ENCODE assay signal across 9 mouse cellular contexts in the genomic region with DNA sequence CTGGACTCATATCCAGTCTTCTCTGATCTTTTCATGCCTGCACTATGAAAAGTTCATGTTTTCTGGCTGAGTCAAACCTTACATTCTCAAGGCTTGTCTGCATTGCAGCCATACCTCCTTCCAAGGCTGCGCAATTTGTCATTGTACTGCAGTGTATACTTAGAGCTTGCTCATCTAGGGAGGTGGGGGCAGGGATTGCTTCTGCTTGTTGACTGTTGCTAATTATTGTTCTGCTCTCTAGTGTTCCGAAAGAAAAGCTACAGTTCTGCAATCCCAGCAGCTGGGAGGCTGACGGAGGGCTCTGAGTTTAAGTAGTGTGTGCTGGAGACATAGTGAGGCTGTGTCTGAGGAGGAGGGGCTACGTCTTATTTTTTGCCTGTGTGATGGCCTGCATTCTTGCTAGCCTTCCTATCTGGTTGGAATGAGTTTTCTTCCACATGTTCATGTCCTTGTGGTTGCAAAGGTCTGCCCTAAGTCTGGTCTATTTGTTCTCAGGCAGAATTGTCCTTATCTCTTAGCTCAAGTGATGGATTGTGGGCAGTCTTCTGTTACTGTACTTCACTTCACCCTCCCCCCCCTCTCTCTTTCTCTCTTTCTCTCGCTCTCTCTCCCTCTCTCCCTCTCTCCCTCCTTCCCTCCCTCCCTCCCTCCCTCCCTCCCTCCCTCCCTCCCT.
A peak's percentile ranks its signal among the peaks of the same experiment; 100 is the strongest.
DNase-seq lines count a peak whose midpoint lies in the region; ATAC-seq and TF ChIP-seq lines count a peak whose summit lies in the region.
"Had no signal": no experiment of that assay in that cellular context is flagged by ENCODE, and none has a peak within 500 bp of the region (broad histone marks: within the 10 kb centered on the region; RNA-seq: fewer than 3 reads in every experiment).

No protein-coding gene starts in this region.

- H3K4me2 ChIP-seq in intestine, embryonic 16.5 days (ENCODE audit: low read depth, low read length): no peak overlapping the region

- no peak overlapping the region for H3K4me3 ChIP-seq in kidney, adult 2 months (ENCODE audit: insufficient read depth, low read depth, low read length)
- H3K4me3 ChIP-seq in testis, adult 2 months (ENCODE audit: control insufficient read depth, low read depth, low read length): no peak overlapping the region
- H3K4me3 ChIP-seq in intestine, embryonic 16.5 days (ENCODE audit: low read length): no peak overlapping the region
- no peak overlapping the region for H3K4me3 ChIP-seq in thymus, adult 2 months (ENCODE audit: control insufficient read depth, insufficient read depth, low read length)
- H3K4me3 ChIP-seq: megakaryocyte, embryonic 14.5 days had no signal

- no peaks in the 10 kb centered on the region for H3K36me3 ChIP-seq in kidney, adult 2 months (ENCODE audit: control insufficient read depth, insufficient read depth, low read length)
- H3K36me3 ChIP-seq in testis, adult 2 months (ENCODE audit: control insufficient read depth, insufficient read depth, low read length): no peaks in the 10 kb centered on the region
- peaks cover 2% of the 10 kb centered on the region; the same call in 1 of the 2 replicates for H3K36me3 ChIP-seq in intestine, embryonic 16.5 days (ENCODE audit: control insufficient read depth, insufficient read depth, low read length)
- no peaks in the 10 kb centered on the region for H3K36me3 ChIP-seq in thymus, adult 2 months (ENCODE audit: control insufficient read depth, insufficient read depth, low read length)

- no peaks in the 10 kb centered on the region for H3K27me3 ChIP-seq in kidney, adult 2 months (replicated peaks; ENCODE audit: control insufficient read depth, insufficient read depth, low read length)
- H3K27me3 ChIP-seq in testis, adult 2 months (ENCODE audit: control insufficient read depth, insufficient read depth, low read length): no peaks in the 10 kb centered on the region
- H3K27me3 ChIP-seq in intestine, embryonic 16.5 days (replicated peaks; ENCODE audit: control insufficient read depth, insufficient read depth, low read length): no peaks in the 10 kb centered on the region
- no peaks in the 10 kb centered on the region for H3K27me3 ChIP-seq in thymus, adult 2 months (ENCODE audit: control insufficient read depth, insufficient read depth, low read length)
- H3K27me3 ChIP-seq: megakaryocyte, embryonic 14.5 days had no signal

- peak; percentile 72 for ATAC-seq in intestine, embryonic 16.5 days

- no peak for TF ChIP-seq CTCF in kidney, adult 2 months (conservative IDR thresholded peaks at IDR 0.05; ENCODE audit: insufficient read depth, insufficient read length, low read depth, low read length)
- no peak for TF ChIP-seq CTCF in testis, adult 2 months (IDR thresholded peaks at IDR 0.05; ENCODE audit: control insufficient read depth, insufficient read depth, insufficient replicate concordance, low read depth, low read length)
- TF ChIP-seq CTCF in thymus, adult 2 months (IDR thresholded peaks at IDR 0.05; ENCODE audit: borderline replicate concordance, control insufficient read depth, extremely low read depth, insufficient read depth, low read length, poor library complexity): no peak

- no peak overlapping the region for H3K9ac ChIP-seq in intestine, embryonic 16.5 days (ENCODE audit: low read depth, low read length)

- no peaks in the 10 kb centered on the region for H3K4me1 ChIP-seq in kidney, adult 2 months (ENCODE audit: control insufficient read depth, insufficient read depth, low read length)
- H3K4me1 ChIP-seq in testis, adult 2 months (ENCODE audit: control insufficient read depth, insufficient read depth, low read length): no peaks in the 10 kb centered on the region
- no peaks in the 10 kb centered on the region for H3K4me1 ChIP-seq in intestine, embryonic 16.5 days (ENCODE audit: control insufficient read depth, insufficient read depth, low read length)
- H3K4me1 ChIP-seq in thymus, adult 2 months (replicated peaks; ENCODE audit: control insufficient read depth, insufficient read depth, low read length): no peaks in the 10 kb centered on the region

- 64% methylated on average over 5 of the region's 5 CpGs for WGBS in kidney, adult 2 months
- WGBS in intestine, embryonic 16.5 days: 56% methylated on average over 5 of the region's 5 CpGs
- 93% methylated on average over 5 of the region's 5 CpGs for WGBS in thymus, adult 2 months

- H3K27ac ChIP-seq in kidney, adult 2 months (ENCODE audit: insufficient read depth, low read depth, low read length): no peak overlapping the region
- peak overlapping the region; percentile 36 for H3K27ac ChIP-seq in testis, adult 2 months (ENCODE audit: control insufficient read depth, insufficient read depth, low read depth, low read length)
- H3K27ac ChIP-seq in intestine, embryonic 16.5 days (ENCODE audit: low read length): no peak overlapping the region
- H3K27ac ChIP-seq in thymus, adult 2 months (ENCODE audit: control insufficient read depth, insufficient read depth, low read length): no peak overlapping the region

- no peak for TF ChIP-seq POLR2A in kidney, adult 2 months (IDR thresholded peaks at IDR 0.05; ENCODE audit: low read depth, low read length)
- TF ChIP-seq POLR2A in testis, adult 2 months (IDR thresholded peaks at IDR 0.05; ENCODE audit: control insufficient read depth, low read depth, low read length): no peak
- no peak for TF ChIP-seq POLR2A in thymus, adult 2 months (IDR thresholded peaks at IDR 0.05; ENCODE audit: control insufficient read depth, extremely low read depth, insufficient read depth, low read length, poor library complexity)

- no peaks in the 10 kb centered on the region for H3K9me3 ChIP-seq in intestine, embryonic 16.5 days (ENCODE audit: control insufficient read depth, low read length)
- H3K9me3 ChIP-seq: megakaryocyte, embryonic 14.5 days had no signal

- DNase-seq in kidney, postnatal 10 days: peak; percentile 52
- no peak for DNase-seq in kidney, adult 2 months
- no peak for DNase-seq in testis, postnatal 14 days (ENCODE audit: low spot score)
- no peak for DNase-seq in thymus, adult 2 months
- no peak for DNase-seq in gastrocnemius, adult 18-20 months (ENCODE audit: low spot score)
- DNase-seq in cerebellum, adult 11-12 months: no peak
